Mouse (Mus musculus) CH12.LX (cell line): ENCODE measurements around the gene Alg9. TPM values are rescaled to one million over a fixed set of nuclear protein-coding genes. Genes with fewer than 3 reads are reported as not detected.

Experiments used
- DNase-seq: peaks from one replicate; pipeline ENCODE4 v3.0.0-alpha.2; 2013; ENCODE audit errors: extremely low read depth
- H3K27ac ChIP-seq: 2 replicates; pipeline ENCODE4 v1.5.1; 2012; ENCODE audit warnings: low read depth, mild to moderate bottlenecking, control low read depth, moderate library complexity; ENCODE audit not compliant: insufficient read depth
- H3K27me3 ChIP-seq: replicated peaks from 2 replicates; pipeline ENCODE3; 2012; ENCODE audit warnings: inconsistent platforms
- H3K36me3 ChIP-seq, 2 experiments: replicated peaks in 1 of 2; 2 replicates each; pipeline versions ENCODE3 to v1.6.1; 2012; ENCODE audit warnings: inconsistent platforms in 1 of 2, low read length in 1 of 2, mild to moderate bottlenecking in 1 of 2, mixed read lengths in 1 of 2, moderate library complexity in 1 of 2; ENCODE audit not compliant: control insufficient read depth in 1 of 2, insufficient read depth in 1 of 2
- H3K4me1 ChIP-seq, 2 experiments: 2 replicates each; pipeline ENCODE4 v1.6.1; 2012; ENCODE audit warnings: inconsistent platforms in 1 of 2, moderate library complexity in 1 of 2; ENCODE audit not compliant: insufficient read depth in 2 of 2, control insufficient read depth in 1 of 2
- H3K4me2 ChIP-seq: 2 replicates; pipeline ENCODE4 v1.6.1; 2012; ENCODE audit warnings: low read depth, mild to moderate bottlenecking, control low read depth; ENCODE audit not compliant: poor library complexity, insufficient read depth, severe bottlenecking
- H3K4me3 ChIP-seq, 3 experiments: fragments of 150-350 bp in 1 of 3; sonication (generic) in 1 of 3; replicated peaks in 1 of 3; 2 replicates each; pipeline versions ENCODE3 to v1.5.1; 2011 to 2012; ENCODE audit warnings: low read depth in 2 of 3, low read length in 2 of 3, mild to moderate bottlenecking in 2 of 3, moderate library complexity in 2 of 3, control low read depth in 1 of 3, improper control_type of control experiment in 1 of 3, inconsistent platforms in 1 of 3, mixed read lengths in 1 of 3; ENCODE audit not compliant: poor library complexity in 1 of 3
- H3K79me2 ChIP-seq: replicated peaks from 2 replicates; pipeline ENCODE4 v1.6.1; 2012; ENCODE audit warnings: mild to moderate bottlenecking, moderate library complexity; ENCODE audit not compliant: control insufficient read depth, poor library complexity, insufficient read depth, severe bottlenecking; ENCODE audit errors: extremely low read depth
- H3K9ac ChIP-seq: 2 replicates; pipeline ENCODE4 v1.6.1; 2012; ENCODE audit warnings: low read depth, mild to moderate bottlenecking, control low read depth, moderate library complexity; ENCODE audit not compliant: insufficient read depth
- H3K9me3 ChIP-seq: replicated peaks from 2 replicates; pipeline ENCODE3; 2012; ENCODE audit warnings: low read length, inconsistent platforms, mixed read lengths
- BHLHE40 ChIP-seq: IDR thresholded peaks from 2 replicates; pipeline ENCODE4 v1.6.1; 2011; ENCODE audit warnings: mild to moderate bottlenecking, low read depth, low read length, improper control_type of control experiment
- E2F4 ChIP-seq: IDR thresholded peaks from 2 replicates; pipeline ENCODE4 v1.6.1; 2011; ENCODE audit warnings: low read depth, low read length, improper control_type of control experiment; ENCODE audit not compliant: insufficient replicate concordance
- ELF1 ChIP-seq: IDR thresholded peaks from 2 replicates; pipeline ENCODE4 v1.6.1; 2014; ENCODE audit warnings: low read depth, mild to moderate bottlenecking, inconsistent platforms, low read length, improper control_type of control experiment
- GABPA ChIP-seq: IDR thresholded peaks from 2 replicates; pipeline ENCODE4 v1.6.1; 2012; ENCODE audit warnings: low read depth, low read length, improper control_type of control experiment, inconsistent platforms; ENCODE audit not compliant: insufficient replicate concordance
- HCFC1 ChIP-seq: IDR thresholded peaks from 2 replicates; pipeline ENCODE4 v1.6.1; 2012; ENCODE audit warnings: low read depth, mild to moderate bottlenecking, inconsistent platforms, low read length, improper control_type of control experiment
- JUND ChIP-seq: conservative IDR thresholded peaks from 2 replicates; pipeline ENCODE4 v1.6.1; 2011; ENCODE audit warnings: low read depth, low read length, improper control_type of control experiment
- KAT2A ChIP-seq: IDR thresholded peaks from 2 replicates; pipeline ENCODE4 v1.6.1; 2012; ENCODE audit warnings: low read length, improper control_type of control experiment, inconsistent platforms; ENCODE audit not compliant: insufficient replicate concordance
- MAFK ChIP-seq: IDR thresholded peaks from 2 replicates; pipeline ENCODE4 v1.6.1; 2011; ENCODE audit warnings: low read length, improper control_type of control experiment; ENCODE audit not compliant: insufficient replicate concordance
- MAZ ChIP-seq: IDR thresholded peaks from 2 replicates; pipeline ENCODE4 v1.6.1; 2012; ENCODE audit warnings: low read depth, mild to moderate bottlenecking, inconsistent platforms, low read length, improper control_type of control experiment, moderate library complexity
- MXI1 ChIP-seq: IDR thresholded peaks from 2 replicates; pipeline ENCODE4 v1.6.1; 2011; ENCODE audit warnings: mild to moderate bottlenecking, low read depth, low read length, improper control_type of control experiment
- NRF1 ChIP-seq: IDR thresholded peaks from 2 replicates; pipeline ENCODE4 v1.6.1; 2014; ENCODE audit warnings: low read depth, mild to moderate bottlenecking, inconsistent platforms, low read length, improper control_type of control experiment, moderate library complexity
- PAX5 ChIP-seq: IDR thresholded peaks from 2 replicates; pipeline ENCODE4 v1.6.1; 2012; ENCODE audit warnings: low read length, inconsistent platforms, mixed read lengths
- RCOR1 ChIP-seq: conservative IDR thresholded peaks from 2 replicates; pipeline ENCODE4 v1.6.1; 2012; ENCODE audit warnings: low read depth, mild to moderate bottlenecking, inconsistent platforms, low read length, improper control_type of control experiment
- SIN3A ChIP-seq: IDR thresholded peaks from 2 replicates; pipeline ENCODE4 v1.6.1; 2012; ENCODE audit warnings: low read length, improper control_type of control experiment, inconsistent platforms
- TBP ChIP-seq: conservative IDR thresholded peaks from 2 replicates; pipeline ENCODE4 v1.6.1; 2011; ENCODE audit warnings: low read depth, low read length, improper control_type of control experiment
- USF1 ChIP-seq: IDR thresholded peaks from 2 replicates; pipeline ENCODE4 v1.6.1; 2014; ENCODE audit warnings: low read depth, mild to moderate bottlenecking, inconsistent platforms, low read length, improper control_type of control experiment
- USF2 ChIP-seq: conservative IDR thresholded peaks from 2 replicates; pipeline ENCODE4 v1.6.1; 2011; ENCODE audit warnings: low read depth, low read length, improper control_type of control experiment
- ZC3H11A ChIP-seq: IDR thresholded peaks from 2 replicates; pipeline ENCODE4 v1.6.1; 2012; ENCODE audit warnings: low read depth, mild to moderate bottlenecking, inconsistent platforms, low read length, improper control_type of control experiment
- ZMIZ1 ChIP-seq: IDR thresholded peaks from 2 replicates; pipeline ENCODE4 v1.6.1; 2012; ENCODE audit warnings: low read depth, mild to moderate bottlenecking, inconsistent platforms, low read length, improper control_type of control experiment
- dilution Hi-C: fragments of 300-500 bp; cut with MboI; formaldehyde crosslinking; loops from 2 replicates; pipeline ENCODE4 v1.14.3; 2020; ENCODE audit warnings: low sequenced_read_pairs; ENCODE audit not compliant: extremely low pct_unique_long_range_greater_than_20kb, extremely low pct_ligation_motif_present
- in situ Hi-C: fragments of 300-500 bp; cut with MboI; formaldehyde crosslinking; loops from 3 replicates; pipeline ENCODE4 v1.14.3; 2019; ENCODE audit warnings: low sequenced_read_pairs, low pct_ligation_motif_present, low pct_unique_long_range_greater_than_20kb, mixed read lengths
- polyA plus RNA-seq: library from polyadenylated mRNA; unstranded; fragments of >175 nt; gene quantifications from 2 replicates; pipeline ENCODE4 v1.2.1, GENCODE M21; 2012; ENCODE audit warnings: low read depth; ENCODE audit not compliant: insufficient read length
- total RNA-seq, 2 experiments: library from RNA; depleted of rRNA; stranded (reverse); fragments of 300-350 nt in 1 of 2; fragments of >200 nt in 1 of 2; gene quantifications; 2 replicates each; pipeline ENCODE4 v1.2.3; 2012 to 2014

Alg9 gene
- total and polyA plus RNA-seq, 3 experiments: 25.7 to 40.1 (median 39.6) TPM

GRCm38 (mm10) chr9:50841079-50841789 is 66.4 kb downstream of the Alg9 start:
- Histone ChIP-seq H3K79me2 (no peaks in the 10 kb centered on the region), H3K27me3 (no peaks in the 10 kb centered on the region), H3K9me3 (no peaks in the 10 kb centered on the region), H3K36me3 (peaks cover 13 to 58% of the 10 kb centered on the region in 2 experiments), H3K27ac (no peak overlapping the region), H3K9ac (no peak overlapping the region), H3K4me1 (peaks cover 8 to 22% of the 10 kb centered on the region in 2 experiments), H3K4me3 (no peak overlapping the region), H3K4me2 (no peak overlapping the region)
- TF ChIP-seq KAT2A (no peak), RCOR1 (no peak), HCFC1 (no peak), ELF1 (no peak), ZMIZ1 (no peak), TBP (no peak), ZC3H11A (no peak), GABPA (no peak), USF1 (no peak), E2F4 (no peak), MAZ (no peak), MXI1 (no peak), USF2 (no peak), SIN3A (no peak), JUND (no peak), NRF1 (no peak)
- in situ Hi-C loops: loop anchor here (25.0 kb wide), 1 partner anchor 296 kb away; no protein-coding TSS in a partner anchor
- dilution Hi-C loops: no loop called here
- DNase-seq: no peak

DNA sequence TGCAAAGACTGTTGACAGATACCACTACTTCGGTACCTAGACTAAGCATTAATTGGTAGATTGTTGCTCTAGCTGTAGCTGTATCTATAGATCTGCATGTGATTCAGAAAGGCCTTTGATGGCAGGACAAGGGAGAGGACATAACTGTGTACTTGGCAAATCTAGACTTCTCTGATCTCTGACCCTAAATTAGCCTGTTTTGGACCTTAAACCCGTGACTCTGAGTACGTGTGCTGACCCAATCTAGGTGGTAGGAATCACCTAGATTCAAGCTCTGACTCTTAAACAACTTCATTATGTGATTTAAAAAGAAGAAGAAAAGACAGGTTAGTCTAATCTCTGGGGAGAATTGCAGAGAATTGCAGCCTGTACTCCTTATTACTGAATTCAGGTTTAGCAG is 70.3 kb downstream of the Alg9 start, which contains the start of gene Ppp2r1b:
Ppp2r1b (plus strand) TSS at position 221 of the 400 bp plus-strand sequence.
- H3K4me2 ChIP-seq: no peak within 1 kb of the TSS
- H3K4me1 ChIP-seq: peaks cover 13 to 32% of the 10 kb centered on the region in 2 experiments
- H3K27me3 ChIP-seq: no peaks in the 10 kb centered on the region
- H3K9ac ChIP-seq: no peak within 1 kb of the TSS
- no peak for DNase-seq
- dilution Hi-C loops (no loop called here), in situ Hi-C loops (loop anchor here (25.0 kb wide), 1 partner anchor 292 kb away; no protein-coding TSS in a partner anchor)
- peaks cover 11 to 37% of the 10 kb centered on the region in 2 experiments for H3K36me3 ChIP-seq
- no peaks in the 10 kb centered on the region for H3K79me2 ChIP-seq
- no peak for TF ChIP-seq MXI1
- TF ChIP-seq MAFK: no peak
- TF ChIP-seq HCFC1: no peak
- no peak for TF ChIP-seq BHLHE40
- TF ChIP-seq SIN3A: no peak
- no peak for TF ChIP-seq PAX5
- no peak for TF ChIP-seq MAZ
- no peak for TF ChIP-seq KAT2A
- TF ChIP-seq ZC3H11A: no peak
- TF ChIP-seq NRF1: no peak
- no peak within 1 kb of the TSS for H3K27ac ChIP-seq
- H3K9me3 ChIP-seq: no peaks in the 10 kb centered on the region
- H3K4me3 ChIP-seq: no peak within 1 kb of the TSS
